Mouse (Mus musculus) olfactory bulb, adult 2 months (tissue): Measurements from ENCODE around the gene Naa35.

ENCODE experiments used
- CTCF ChIP-seq: fragments of 200-500 bp; IDR thresholded peaks from 2 replicates; pipeline ENCODE4 v1.5.1; 2012; ENCODE audit warnings: low read depth, mild to moderate bottlenecking, low read length, moderate library complexity; ENCODE audit not compliant: insufficient read depth
- POLR2A ChIP-seq: fragments of 200-500 bp; IDR thresholded peaks from 2 replicates; pipeline ENCODE4 v1.6.1; 2012; ENCODE audit warnings: mild to moderate bottlenecking, low read depth, low read length, moderate library complexity; ENCODE audit not compliant: insufficient read depth

GRCm38 (mm10) chr13:59584481-59584880 lies 578 bp upstream of the Naa35 start:
- TF ChIP-seq POLR2A (no peak), CTCF (no peak)
